Mouse (Mus musculus) neutrophil, adult 65 days (primary cell): ENCODE measurements around the gene Fam222a. TPM values are rescaled to one million over a fixed set of nuclear protein-coding genes. Genes with fewer than 3 reads are reported as not detected.

Experiments
- total RNA-seq: library from RNA; stranded (reverse); gene quantifications from 2 replicates; pipeline ENCODE4 v1.2.4, GENCODE M21; 2023

Gene Fam222a
- total RNA-seq, result 0.25 and 0.61 TPM in 2 replicates

DNA sequence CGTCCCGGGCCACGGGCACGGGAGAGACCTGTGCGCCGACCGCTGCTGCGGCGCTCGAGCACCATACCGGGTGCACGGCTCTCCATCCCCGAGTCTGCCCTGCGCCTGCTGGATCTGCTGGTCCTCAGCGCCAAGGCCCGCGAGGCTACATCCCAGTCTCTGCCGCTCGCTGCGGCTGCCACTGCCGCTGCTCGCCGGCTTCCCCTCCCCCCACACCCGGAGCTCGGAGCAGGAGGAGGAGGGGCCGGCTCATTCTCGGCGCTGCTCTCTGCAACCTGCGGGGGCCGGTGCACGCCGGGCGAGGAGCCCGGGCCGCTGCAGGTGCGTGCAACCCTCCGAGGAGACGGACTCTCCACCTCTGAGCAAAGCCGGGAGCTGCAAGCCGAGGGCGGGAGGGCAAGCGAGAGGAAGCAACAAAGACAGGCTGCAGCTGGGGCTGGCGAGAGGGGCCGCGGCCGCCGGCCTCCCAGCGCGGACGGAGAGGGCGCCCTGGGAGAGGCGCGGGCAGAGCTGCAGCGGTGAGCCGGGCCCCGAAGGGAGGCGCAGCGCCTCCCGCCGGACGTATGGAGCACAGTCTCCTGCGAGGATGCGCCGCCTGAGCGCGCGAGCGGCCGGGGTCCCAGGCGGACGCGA lies at the start of gene Fam222a:
Gene Fam222a (plus strand): TSS at position 452 of the 633 bp plus-strand sequence.

DNA sequence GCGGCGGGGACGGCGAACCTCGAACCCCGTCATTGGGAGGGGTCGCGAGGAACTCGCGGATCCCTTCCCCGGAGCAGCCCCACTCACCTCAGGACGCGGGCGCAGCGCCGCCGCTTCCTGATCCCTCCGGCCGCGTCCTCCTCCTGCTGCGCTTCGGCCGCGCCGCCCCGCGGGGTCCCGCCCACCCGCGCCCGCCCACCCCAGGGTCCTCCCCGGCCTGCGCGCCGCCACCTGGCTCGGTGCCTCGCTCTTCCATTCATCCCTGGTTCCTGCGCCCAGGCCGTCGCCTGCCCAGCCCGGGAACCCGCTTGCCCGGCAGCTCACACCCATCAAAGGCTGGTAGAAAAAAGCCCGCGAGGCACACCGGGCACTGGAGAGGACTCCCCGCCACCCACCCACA lies 90.4 kb downstream of the Fam222a start, which contains the start of gene Trpv4:
Gene Trpv4 (minus strand): TSS at position 167 of the 400 bp plus-strand sequence.

Other genes starting within 250 kb of the Fam222a start
- gene Kctd10, start 187.5 kb upstream of the Fam222a start, total RNA-seq, result 127 and 154 TPM in 2 replicates
- gene Ube3b, start 187.4 kb upstream of the Fam222a start, total RNA-seq, result 51.0 and 52.4 TPM in 2 replicates
- 2.0 and 2.4 TPM in 2 replicates for gene Mmab, start 124.0 kb upstream of the Fam222a start, total RNA-seq
- gene Mvk, start 123.7 kb upstream of the Fam222a start, total RNA-seq, result 7.4 and 8.3 TPM in 2 replicates
- 1.4 and 2.2 TPM in 2 replicates for gene Trpv4, start 90.4 kb downstream of the Fam222a start, total RNA-seq
- 72.0 and 83.2 TPM in 2 replicates for gene Gltp, start 123.0 kb downstream of the Fam222a start, total RNA-seq
- gene Tchp, start 139.7 kb downstream of the Fam222a start, total RNA-seq, result 5.5 and 7.7 TPM in 2 replicates
- gene Ankrd13a, start 206.7 kb downstream of the Fam222a start, total RNA-seq, result 232 and 290 TPM in 2 replicates
- 140 and 161 TPM in 2 replicates for gene Git2, start 207.5 kb downstream of the Fam222a start, total RNA-seq